Mouse (Mus musculus) left cerebral cortex, adult 2 months (tissue): ENCODE results near the gene Dip2c. TPM values are rescaled to one million over a fixed set of nuclear protein-coding genes. Genes with fewer than 3 reads are reported as not detected.

Experiments used
- DNase-seq, 2 experiments: peaks; one replicate each; pipeline ENCODE4 v3.0.0; 2021 to 2022; ENCODE audit warnings: low spot score in 2 of 2, mixed read lengths in 1 of 2; ENCODE audit errors: extremely low spot score in 1 of 2
- H3K27ac ChIP-seq: fragments of 200-600 bp; 2 replicates; pipeline ENCODE4 v1.8.1; 2022
- H3K4me3 ChIP-seq: fragments of 200-600 bp; 2 replicates; pipeline ENCODE4 v1.8.1; 2022
- CTCF ChIP-seq: fragments of 200-600 bp; IDR thresholded peaks from 2 replicates; pipeline ENCODE4 v1.8.1; 2022; ENCODE audit warnings: antibody characterized with exemption, mild to moderate bottlenecking, moderate library complexity
- intact Hi-C: fragments of 180-260 bp; cut with DNase I; formaldehyde crosslinking; loops from one replicate; pipeline ENCODE4 v1.15.1; 2025
- total RNA-seq, 2 experiments: library from RNA; stranded (reverse); gene quantifications; 2 replicates each; pipeline ENCODE4 v1.2.3; 2021

Gene Dip2c
- total RNA-seq, 2 experiments from 2014 or later, result 66.6 to 76.1 TPM

DNA sequence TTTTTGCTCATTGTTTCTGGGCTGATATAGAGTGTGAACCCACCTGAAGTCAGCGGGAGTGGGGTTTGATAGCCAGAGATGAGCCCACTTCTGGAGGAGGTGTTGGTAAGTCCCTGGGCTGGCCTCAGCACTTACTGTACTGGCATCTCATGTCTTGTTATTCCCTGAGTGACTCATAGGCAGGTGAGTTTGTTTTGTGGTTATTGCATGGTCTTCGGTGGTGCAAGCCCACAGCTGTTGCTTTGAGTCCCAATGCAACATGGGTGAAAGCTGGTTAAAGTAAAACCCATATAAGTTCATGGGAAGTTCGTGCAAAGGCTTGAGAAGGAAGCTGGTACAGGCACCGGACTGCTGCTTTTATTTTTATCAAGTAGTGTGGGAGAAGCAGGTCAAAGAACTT is 64.0 kb downstream of the Dip2c start:
- intact Hi-C loops, result no loop called here
- H3K27ac ChIP-seq, result no peak overlapping the region
- no peak for TF ChIP-seq CTCF
- DNase-seq, result no peak
- H3K4me3 ChIP-seq, result no peak overlapping the region

DNA sequence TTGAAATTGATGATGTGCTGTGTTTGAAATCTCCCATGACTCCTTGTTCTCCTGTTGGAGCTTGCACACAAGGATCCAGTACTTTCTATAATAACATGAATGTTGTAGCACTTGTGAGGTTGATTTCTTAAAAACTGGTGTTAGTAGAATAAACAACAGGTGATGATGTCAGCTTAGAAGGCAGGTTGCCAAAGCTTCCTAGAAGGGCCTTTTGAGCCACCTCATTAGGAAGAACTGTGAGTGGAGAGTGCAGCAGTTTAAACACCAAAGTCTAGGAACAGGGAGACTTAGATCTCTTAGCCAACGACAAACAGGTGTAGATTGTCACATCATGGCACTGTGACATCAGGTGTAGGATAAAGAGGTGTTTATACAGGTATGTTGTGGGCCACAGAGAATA is 66.4 kb downstream of the Dip2c start:
- no peak for DNase-seq
- Histone ChIP-seq H3K4me3 (no peak overlapping the region), H3K27ac (no peak overlapping the region)
- intact Hi-C loops, result no loop called here
- no peak for TF ChIP-seq CTCF

DNA sequence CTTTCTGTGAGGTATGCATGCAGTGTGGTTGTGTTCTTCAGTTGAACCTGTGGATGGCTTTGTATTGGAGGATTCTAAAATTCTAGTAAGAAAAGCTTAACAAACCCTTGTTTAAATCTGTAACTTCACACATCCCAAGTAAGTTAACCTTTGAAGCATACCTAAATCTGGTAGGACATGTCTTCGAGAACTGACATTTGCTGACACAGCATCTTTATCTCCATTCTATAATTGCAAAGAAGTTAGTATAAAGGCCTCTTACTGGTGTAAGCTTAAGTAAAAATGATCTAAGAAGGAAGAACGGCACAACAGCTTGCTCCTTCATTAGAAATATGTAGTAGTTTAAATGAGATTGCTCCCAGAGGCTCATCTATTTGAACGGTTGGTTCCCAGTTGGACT is 71.1 kb downstream of the Dip2c start:
- Histone ChIP-seq H3K4me3 (no peak overlapping the region), H3K27ac (no peak overlapping the region)
- intact Hi-C loops, result no loop called here
- TF ChIP-seq CTCF, result no peak
- DNase-seq, result peak in 1 of 2 experiments; percentile 4

GRCm38 (mm10) chr13:9350670-9351069 is 74.3 kb downstream of the Dip2c start:
- DNase-seq, result no peak
- peak overlapping the region; percentile 37; the same call in 1 of the 2 replicates for H3K27ac ChIP-seq
- no peak overlapping the region for H3K4me3 ChIP-seq
- no peak for TF ChIP-seq CTCF
- intact Hi-C loops, result no loop called here

- H3K4me3 ChIP-seq, result no peak overlapping the region
- intact Hi-C loops, result no loop called here
- H3K27ac ChIP-seq, result no peak overlapping the region
- no peak for TF ChIP-seq CTCF
- no peak for DNase-seq
Observed at GRCm38 (mm10) chr13:9353890-9354289, 77.6 kb downstream of the Dip2c start.

DNA sequence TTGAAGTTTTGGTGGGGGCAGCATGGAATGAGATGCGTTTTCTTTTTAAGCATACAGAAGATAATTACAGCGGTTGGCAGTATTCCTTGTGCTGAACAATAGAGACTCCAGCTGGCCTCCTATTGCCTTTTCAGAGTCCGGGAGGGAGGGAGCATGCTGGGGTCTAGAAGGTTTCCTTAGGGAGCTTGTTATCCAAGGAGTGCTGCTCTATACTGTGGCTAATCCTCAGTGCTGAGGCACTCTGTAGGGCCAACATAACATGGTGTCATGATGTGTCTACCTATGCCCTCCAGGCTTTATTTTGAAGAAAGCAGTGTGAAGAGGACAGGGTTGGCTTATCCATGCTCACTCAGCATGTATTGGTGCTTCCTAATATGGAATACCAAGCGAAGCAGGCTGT is 79.0 kb downstream of the Dip2c start:
- TF ChIP-seq CTCF, result no peak
- no peak for DNase-seq
- intact Hi-C loops, result no loop called here
- H3K4me3 ChIP-seq, result no peak overlapping the region
- no peak overlapping the region for H3K27ac ChIP-seq

GRCm38 (mm10) chr13:9361457-9361856 is 85.1 kb downstream of the Dip2c start:
- no peak overlapping the region for H3K27ac ChIP-seq
- intact Hi-C loops, result no loop called here
- TF ChIP-seq CTCF, result no peak
- H3K4me3 ChIP-seq, result no peak overlapping the region
- DNase-seq, result no peak

GRCm38 (mm10) chr13:9371387-9371786 is 95.1 kb downstream of the Dip2c start:
- DNase-seq, result no peak
- intact Hi-C loops, result no loop called here
- no peak overlapping the region for H3K4me3 ChIP-seq
- no peak for TF ChIP-seq CTCF
- no peak overlapping the region for H3K27ac ChIP-seq

GRCm38 (mm10) chr13:9377130-9377529 is 100.8 kb downstream of the Dip2c start:
- DNase-seq, result no peak
- no peak for TF ChIP-seq CTCF
- intact Hi-C loops, result no loop called here
- Histone ChIP-seq H3K4me3 (no peak overlapping the region), H3K27ac (no peak overlapping the region)

- intact Hi-C loops, result no loop called here
- no peak overlapping the region for H3K4me3 ChIP-seq
- no peak overlapping the region for H3K27ac ChIP-seq
- DNase-seq, result no peak
- TF ChIP-seq CTCF, result no peak
Observed at GRCm38 (mm10) chr13:9380740-9381410, 104.5 kb downstream of the Dip2c start.

DNA sequence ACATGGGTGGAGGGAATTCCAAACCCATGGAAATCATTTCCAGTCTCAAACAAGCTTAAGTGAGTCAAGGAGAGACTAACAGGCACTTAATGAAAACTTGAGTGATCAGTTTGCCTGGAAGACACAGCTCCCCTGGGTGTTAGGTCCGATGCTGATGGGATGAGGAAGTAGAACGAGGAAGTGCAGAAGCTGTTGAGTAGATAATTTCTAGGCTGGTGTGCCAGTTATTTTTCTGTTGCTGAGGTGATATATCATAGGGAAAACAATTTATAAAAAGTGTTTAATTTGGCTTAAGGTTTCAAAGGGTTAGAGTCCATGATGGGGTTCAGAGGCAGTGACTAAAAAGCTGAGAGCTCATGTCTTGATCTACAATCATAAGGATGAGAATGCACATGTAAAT is 111.7 kb downstream of the Dip2c start:
- intact Hi-C loops, result no loop called here
- TF ChIP-seq CTCF, result no peak
- Histone ChIP-seq H3K27ac (no peak overlapping the region), H3K4me3 (no peak overlapping the region)
- no peak for DNase-seq

DNA sequence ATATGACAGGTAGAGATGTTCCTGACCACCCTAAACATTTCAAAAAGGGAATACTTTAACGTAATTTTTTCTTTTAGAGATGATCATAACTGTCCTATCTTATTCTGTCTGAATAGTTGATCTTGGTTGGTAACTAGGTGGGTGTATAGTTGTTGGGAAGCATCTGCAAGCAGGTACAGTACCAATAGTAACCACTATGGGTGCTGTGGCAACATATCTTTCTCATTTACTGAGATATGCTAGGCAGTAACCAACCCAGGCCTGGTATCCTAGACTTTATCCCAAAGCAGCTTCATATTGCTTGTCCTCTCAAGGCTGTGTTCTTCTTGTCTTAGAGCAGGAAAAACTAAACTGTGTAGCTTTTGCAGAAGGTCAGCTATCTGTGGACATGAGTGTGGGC is 113.0 kb downstream of the Dip2c start:
- H3K27ac ChIP-seq, result no peak overlapping the region
- intact Hi-C loops, result no loop called here
- TF ChIP-seq CTCF, result peak; percentile 36
- DNase-seq, result no peak
- H3K4me3 ChIP-seq, result no peak overlapping the region

DNA sequence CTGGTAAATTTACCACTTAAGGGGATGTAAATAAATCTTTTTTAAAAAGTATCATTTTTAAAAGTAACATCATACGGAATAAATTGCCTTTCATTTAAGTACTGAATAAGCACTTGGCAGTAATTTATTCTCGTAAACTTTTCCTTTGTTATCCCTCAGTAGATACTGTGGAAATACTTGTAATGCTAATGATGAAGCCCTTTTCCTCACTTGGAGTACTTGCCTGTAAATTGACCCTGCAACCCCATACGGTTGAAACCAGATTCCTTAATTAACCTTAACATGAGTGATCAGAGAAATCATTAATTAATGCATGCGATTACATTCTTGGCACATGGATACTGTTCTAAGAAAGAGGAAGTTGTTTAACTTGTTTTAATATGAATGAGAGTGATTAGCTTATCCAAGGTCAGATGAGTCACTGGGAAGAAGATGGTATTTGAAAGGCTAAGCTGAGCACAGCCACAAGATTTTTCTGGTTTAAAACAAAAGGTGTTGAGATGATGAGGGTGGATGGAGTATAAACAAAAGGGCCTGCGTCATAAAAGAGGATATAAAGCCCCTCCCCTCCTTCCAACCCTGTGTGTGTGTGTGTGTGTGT is 114.0 kb downstream of the Dip2c start:
- intact Hi-C loops, result no loop called here
- Histone ChIP-seq H3K4me3 (no peak overlapping the region), H3K27ac (no peak overlapping the region)
- no peak for DNase-seq
- no peak for TF ChIP-seq CTCF
